Mouse (Mus musculus): ENCODE measurements around the gene Wdr60.
A peak's percentile ranks its signal among the peaks of the same experiment; 100 is the strongest.
"Not testable (repeated sequence)": the region's sequence is repeated elsewhere in the genome, so short reads cannot be mapped to it uniquely, and the experiment has no call there.

Wdr60 gene

GRCm38 (mm10) chr12:116262555-116263341, at the start of gene Wdr60:
Gene Wdr60, minus strand, starts transcription at chr12:116263022.
- DNase-seq (ENCODE audit: low spot score) = peak; percentile 89

GRCm38 (mm10) chr12:116308612-116309011, 45.8 kb upstream of the Wdr60 start:
- DNase-seq (ENCODE audit: low spot score) = no peak

- DNase-seq (ENCODE audit: low spot score) = no peak
These were observed 45.0 kb upstream of the Wdr60 start for GRCm38 (mm10) chr12:116307870-116308269.

- no peak for DNase-seq (ENCODE audit: low spot score)
These were observed 43.2 kb upstream of the Wdr60 start for GRCm38 (mm10) chr12:116306042-116306441.

- no peak for DNase-seq (ENCODE audit: low spot score)
These were observed 39.4 kb upstream of the Wdr60 start for GRCm38 (mm10) chr12:116302181-116302580.

- DNase-seq (ENCODE audit: low spot score) = no peak
These were observed 37.1 kb upstream of the Wdr60 start for GRCm38 (mm10) chr12:116299906-116300305.

GRCm38 (mm10) chr12:116293599-116294292, 30.9 kb upstream of the Wdr60 start:
- no peak for DNase-seq (ENCODE audit: low spot score)

GRCm38 (mm10) chr12:116293185-116293584, 30.4 kb upstream of the Wdr60 start:
- no peak for DNase-seq (ENCODE audit: low spot score)

- no peak for DNase-seq (ENCODE audit: low spot score)
These were observed 20.7 kb upstream of the Wdr60 start for GRCm38 (mm10) chr12:116283511-116283910.

- DNase-seq (ENCODE audit: low spot score) = no peak
These were observed 20.0 kb upstream of the Wdr60 start for GRCm38 (mm10) chr12:116282856-116283255.

- DNase-seq (ENCODE audit: low spot score) = peak; percentile 52
These were observed 18.8 kb upstream of the Wdr60 start for GRCm38 (mm10) chr12:116281427-116282281.

- peak; percentile 100 for DNase-seq (ENCODE audit: low spot score)
These were observed 18.0 kb upstream of the Wdr60 start, which contains the start of gene Esyt2 for GRCm38 (mm10) chr12:116280653-116281364. Gene Esyt2, plus strand, starts transcription at chr12:116281196.

- no peak for DNase-seq (ENCODE audit: low spot score)
These were observed 17.4 kb upstream of the Wdr60 start for GRCm38 (mm10) chr12:116280149-116280652.

- DNase-seq (ENCODE audit: low spot score) = no peak
These were observed 16.4 kb upstream of the Wdr60 start for GRCm38 (mm10) chr12:116279181-116279580.

- DNase-seq (ENCODE audit: low spot score) = no peak
These were observed 15.7 kb upstream of the Wdr60 start for GRCm38 (mm10) chr12:116278541-116278940.

GRCm38 (mm10) chr12:116276961-116277360, 14.1 kb upstream of the Wdr60 start:
- no peak for DNase-seq (ENCODE audit: low spot score)

- DNase-seq (ENCODE audit: low spot score) = no peak
These were observed 12.8 kb upstream of the Wdr60 start for GRCm38 (mm10) chr12:116275631-116276030.

- DNase-seq (ENCODE audit: low spot score) = not testable (repeated sequence)
These were observed 12.3 kb upstream of the Wdr60 start, which contains the start of gene Gm11027 for GRCm38 (mm10) chr12:116275086-116275485. Gene Gm11027, plus strand, starts transcription at chr12:116275386.

- no peak for DNase-seq (ENCODE audit: low spot score)
These were observed 10.9 kb upstream of the Wdr60 start for GRCm38 (mm10) chr12:116273733-116274132.

GRCm38 (mm10) chr12:116271071-116271470, 8.2 kb upstream of the Wdr60 start:
- DNase-seq (ENCODE audit: low spot score) = no peak

- DNase-seq (ENCODE audit: low spot score) = no peak
These were observed 7.7 kb upstream of the Wdr60 start for GRCm38 (mm10) chr12:116270538-116270937.
